Mouse (Mus musculus) urinary bladder, postnatal 4 days (tissue): ENCODE data around the gene Pygl.

Source experiments
- DNase-seq, 2 experiments: peaks; one replicate each; pipeline ENCODE4 v3.0.0; 2021 to 2022; ENCODE audit warnings: low spot score in 2 of 2

Gene Pygl

GRCm38 (mm10) chr12:70231294-70231693 is at the start of gene Pygl:
Gene Pygl (minus strand): TSS chr12:70231488.
- no peak for DNase-seq

- DNase-seq, result no peak
These were observed 49.6 kb upstream of the Pygl start for GRCm38 (mm10) chr12:70280930-70281329.

GRCm38 (mm10) chr12:70280381-70280780 is 49.1 kb upstream of the Pygl start:
- no peak for DNase-seq

- DNase-seq, result no peak
These were observed 46.0 kb upstream of the Pygl start for GRCm38 (mm10) chr12:70277071-70277939.

GRCm38 (mm10) chr12:70269724-70270123 is 38.4 kb upstream of the Pygl start:
- no peak for DNase-seq

- no peak for DNase-seq
These were observed 36.0 kb upstream of the Pygl start for GRCm38 (mm10) chr12:70267314-70267713.

- DNase-seq, result no peak
These were observed 35.2 kb upstream of the Pygl start for GRCm38 (mm10) chr12:70266494-70266931.

- DNase-seq, result no peak
These were observed 32.4 kb upstream of the Pygl start for GRCm38 (mm10) chr12:70263721-70264120.

GRCm38 (mm10) chr12:70262271-70262953 is 31.1 kb upstream of the Pygl start:
- no peak for DNase-seq

GRCm38 (mm10) chr12:70251210-70251884 is 20.1 kb upstream of the Pygl start:
- DNase-seq, result no peak

GRCm38 (mm10) chr12:70249616-70250157 is 18.4 kb upstream of the Pygl start:
- no peak for DNase-seq

- DNase-seq, result no peak
These were observed 16.6 kb upstream of the Pygl start for GRCm38 (mm10) chr12:70247683-70248474.

GRCm38 (mm10) chr12:70242550-70242949 is 11.3 kb upstream of the Pygl start:
- no peak for DNase-seq

GRCm38 (mm10) chr12:70239741-70240140 is 8.5 kb upstream of the Pygl start:
- DNase-seq, result no peak

GRCm38 (mm10) chr12:70238604-70239003 is 7.3 kb upstream of the Pygl start:
- no peak for DNase-seq

GRCm38 (mm10) chr12:70234938-70235484 is 3.7 kb upstream of the Pygl start:
- DNase-seq, result peak; percentile 44 to 75

GRCm38 (mm10) chr12:70234411-70234810 is 3.1 kb upstream of the Pygl start:
- DNase-seq, result no peak

GRCm38 (mm10) chr12:70233637-70234315 is 2.5 kb upstream of the Pygl start:
- no peak for DNase-seq

- no peak for DNase-seq
These were observed 794 bp upstream of the Pygl start for GRCm38 (mm10) chr12:70232020-70232544.

- DNase-seq, result no peak
These were observed 3.1 kb downstream of the Pygl start for GRCm38 (mm10) chr12:70228155-70228554.
